Mouse (Mus musculus): ENCODE data around the gene Reck.

Gene Reck

GRCm38 (mm10) chr4:43906443-43906842 is 31.1 kb downstream of the Reck start:
- DNase-seq, result peak; percentile 12

DNA sequence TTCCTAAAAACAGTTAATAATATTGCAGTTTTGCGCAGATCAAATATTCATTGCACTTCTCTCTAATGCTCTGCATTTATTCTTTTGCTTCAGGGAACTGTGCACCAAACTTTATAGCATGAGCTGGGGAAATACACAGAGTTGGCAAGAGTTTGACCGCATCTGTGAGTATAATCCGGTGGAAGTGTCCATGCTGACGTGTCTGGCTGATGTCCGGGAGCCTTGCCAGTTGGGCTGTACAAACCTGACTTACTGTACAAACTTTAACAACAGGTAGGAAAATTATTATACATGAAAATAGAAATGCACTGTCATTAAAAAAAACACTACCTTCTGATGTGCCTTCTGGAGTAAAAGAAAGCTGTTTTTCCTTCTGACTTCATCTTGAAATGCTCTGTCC is 42.9 kb downstream of the Reck start:
- DNase-seq, result no peak

DNA sequence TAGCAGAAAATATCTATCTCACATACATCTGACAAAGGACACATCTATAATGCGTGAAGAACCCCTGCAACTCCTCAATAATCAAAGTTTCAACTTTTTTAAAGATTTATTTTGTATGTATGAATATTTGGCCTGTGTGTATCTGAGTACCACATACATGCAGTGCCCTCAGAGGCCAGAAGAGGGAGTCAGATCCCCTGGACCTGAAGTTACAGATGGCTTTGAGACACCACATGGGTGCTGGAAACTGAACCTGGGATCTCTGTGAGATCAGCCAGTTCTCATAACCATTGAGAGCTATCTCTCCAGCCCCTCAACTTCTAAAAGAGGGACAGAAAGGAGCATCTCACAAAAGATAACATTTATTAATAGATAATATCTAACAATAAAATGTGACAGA is 45.3 kb downstream of the Reck start:
- DNase-seq, result no peak

DNA sequence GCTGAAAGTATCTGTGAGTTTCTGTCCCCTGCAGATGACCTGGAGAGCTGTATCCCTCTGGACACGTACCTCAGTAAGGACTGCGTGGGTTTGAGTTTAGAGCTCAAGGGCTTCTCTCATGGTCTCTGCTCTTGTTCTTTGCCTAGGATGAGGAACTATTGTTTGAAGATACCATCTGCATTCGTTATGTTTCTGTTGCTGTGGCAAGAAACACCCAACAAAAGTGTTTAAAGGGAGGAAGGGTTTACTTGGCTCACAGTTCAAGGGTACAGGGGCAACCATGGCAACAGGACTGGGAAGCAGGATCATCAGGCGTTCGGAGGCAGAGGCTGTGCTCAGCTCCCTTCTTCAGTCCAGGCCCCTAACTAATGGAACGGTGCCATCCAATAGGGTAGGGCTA is 49.8 kb downstream of the Reck start:
- no peak for DNase-seq

DNA sequence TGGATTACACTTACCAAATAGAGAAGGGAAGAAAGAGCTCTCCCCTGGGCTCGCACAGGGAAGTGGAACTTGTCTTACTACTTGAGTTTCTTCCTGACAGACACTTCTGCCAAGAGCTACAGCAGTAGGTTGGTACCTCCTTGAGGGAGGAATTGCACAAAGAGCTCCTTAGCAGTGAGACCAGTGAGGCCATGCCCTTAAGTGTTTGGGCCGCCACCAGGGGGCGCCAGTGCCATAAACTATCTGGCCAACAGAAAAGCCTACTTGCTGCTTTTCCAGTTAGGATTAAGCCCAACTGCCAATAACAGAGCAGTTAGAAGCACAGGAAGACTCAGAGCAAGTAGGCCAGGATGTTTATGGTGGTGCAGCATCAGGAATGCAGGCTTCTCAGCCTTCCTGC is 50.4 kb downstream of the Reck start:
- peak; percentile 56 for DNase-seq

GRCm38 (mm10) chr4:43927826-43928225 is 52.5 kb downstream of the Reck start:
- DNase-seq, result no peak

- no peak for DNase-seq
Observed at GRCm38 (mm10) chr4:43931877-43932276, 56.5 kb downstream of the Reck start.

DNA sequence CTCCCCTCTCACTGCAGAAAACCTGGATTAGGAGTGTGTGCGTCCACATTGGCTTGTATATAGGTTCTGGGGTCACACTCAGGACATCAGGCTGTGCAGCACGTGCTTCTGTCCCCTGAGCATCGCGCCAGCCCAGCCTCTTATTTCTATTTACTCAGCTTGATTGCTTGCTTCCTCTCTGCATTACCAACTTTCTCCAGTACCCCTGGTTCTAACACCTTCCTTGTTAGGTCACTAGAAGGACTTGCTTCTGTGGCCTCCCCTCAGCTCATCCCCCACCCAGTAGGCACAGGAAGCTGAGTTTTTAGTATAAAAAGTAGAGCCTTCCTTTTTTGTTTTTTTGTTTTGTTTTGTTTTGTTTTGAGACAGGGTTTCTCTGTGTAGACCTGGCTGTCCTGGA is 60.9 kb downstream of the Reck start:
- no peak for DNase-seq

DNA sequence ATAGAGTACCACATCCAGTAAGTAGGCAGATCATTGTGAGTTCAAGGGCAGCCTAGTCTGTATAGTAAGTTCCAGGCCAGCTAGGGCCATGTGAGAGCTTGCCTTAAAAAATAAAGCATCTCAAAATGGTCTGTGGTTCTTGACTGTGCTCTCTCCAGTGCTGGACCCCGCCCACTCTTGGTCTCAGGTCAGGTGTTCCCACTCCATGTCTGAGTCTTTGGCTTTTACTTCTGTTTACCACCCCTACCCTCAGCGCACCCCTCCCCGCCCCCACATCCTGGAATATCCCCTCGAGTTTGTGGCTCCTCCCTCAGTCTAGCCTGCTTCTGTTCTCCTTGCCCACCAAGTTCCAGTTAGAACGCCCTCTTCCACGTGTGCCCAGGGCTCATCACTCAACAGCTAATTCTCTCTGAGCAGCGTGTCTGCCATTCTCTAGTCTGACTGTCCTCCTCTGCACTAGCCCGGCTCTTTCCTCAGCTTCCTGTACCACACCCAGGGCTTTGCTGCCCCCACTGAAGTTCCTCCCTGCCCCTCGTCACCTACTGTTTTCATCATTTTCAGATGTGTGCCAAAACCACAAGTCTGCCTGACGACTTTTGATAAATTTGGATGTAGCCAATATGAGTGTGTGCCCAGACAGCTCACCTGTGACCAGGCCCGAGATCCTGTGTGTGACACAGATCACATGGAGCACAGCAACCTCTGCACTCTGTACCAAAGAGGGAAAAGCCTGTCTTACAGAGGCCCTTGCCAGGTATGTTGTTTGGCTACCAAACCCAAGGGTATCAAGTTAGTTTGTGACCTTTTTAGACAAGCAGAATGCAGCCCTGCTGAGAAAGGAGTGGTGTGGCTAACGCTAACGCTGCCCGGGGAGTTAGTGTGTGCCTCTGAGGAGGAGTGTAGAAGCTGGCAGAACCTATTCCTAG is 61.7 kb downstream of the Reck start:
- no peak for DNase-seq

DNA sequence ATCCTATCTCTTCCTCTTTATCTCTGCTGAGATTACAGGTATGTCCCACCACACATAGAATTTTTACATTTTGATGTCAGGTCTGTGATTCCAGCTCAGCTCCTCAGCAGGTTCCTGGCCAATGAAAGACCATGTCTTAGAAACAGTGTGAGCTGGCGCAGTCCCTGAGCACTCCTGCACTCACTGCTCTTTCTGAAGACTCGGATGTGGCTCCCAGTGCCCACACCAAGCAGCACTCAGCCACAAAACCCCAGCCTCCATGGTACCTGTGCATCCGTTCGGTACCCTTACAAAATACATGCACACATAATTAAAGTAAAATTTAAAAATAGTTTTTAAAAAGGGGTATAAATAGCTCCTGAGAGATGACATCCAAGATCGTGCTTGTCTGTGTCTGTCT is 66.0 kb downstream of the Reck start:
- DNase-seq, result no peak

DNA sequence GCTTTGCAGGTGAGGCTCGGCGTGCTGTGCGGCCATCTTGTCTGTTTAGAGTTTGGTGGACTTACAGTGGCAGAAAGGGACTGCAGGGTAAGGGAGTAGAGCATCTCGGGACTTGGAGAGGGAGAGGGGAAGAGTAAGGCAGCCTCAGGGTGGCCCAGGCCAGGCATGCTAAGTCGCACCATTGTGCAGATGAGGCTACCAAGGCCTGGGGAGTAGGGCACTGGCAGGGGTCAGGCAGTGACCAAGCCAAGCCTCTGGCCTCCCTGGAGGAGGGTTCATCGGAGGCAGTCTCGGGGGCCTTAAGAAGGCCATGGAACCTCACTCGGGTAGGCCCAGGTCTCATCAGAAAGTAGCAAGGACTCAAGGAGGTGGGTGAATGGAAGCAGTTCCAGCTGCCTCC is 67.1 kb downstream of the Reck start:
- no peak for DNase-seq

DNA sequence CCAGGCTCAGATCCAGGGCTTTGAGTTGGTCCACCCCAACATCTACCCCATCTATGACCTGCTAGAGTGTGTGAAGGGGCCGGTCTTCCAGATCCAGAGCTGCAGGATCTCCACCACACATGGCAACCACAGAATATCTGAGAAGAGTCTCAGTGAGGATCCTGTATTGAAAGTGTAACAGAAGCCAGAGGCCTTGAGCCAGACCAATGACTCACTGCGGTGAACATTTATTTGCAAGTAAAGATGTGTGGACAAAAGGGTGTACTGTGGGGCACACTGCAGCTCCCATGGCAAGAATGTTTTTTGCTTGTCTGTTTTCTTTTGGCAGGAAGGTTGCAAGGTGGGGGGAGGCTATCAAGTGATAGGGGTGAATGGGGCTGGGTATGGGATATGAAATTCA is 72.2 kb downstream of the Reck start:
- no peak for DNase-seq

GRCm38 (mm10) chr4:43957292-43957845 is 82.0 kb downstream of the Reck start, which contains the start of gene Glipr2:
TSS of gene Glipr2 (plus strand) at chr4:43957401.
- no peak for DNase-seq

- no peak for DNase-seq
Observed at GRCm38 (mm10) chr4:43957846-43958461, 82.6 kb downstream of the Reck start.

DNA sequence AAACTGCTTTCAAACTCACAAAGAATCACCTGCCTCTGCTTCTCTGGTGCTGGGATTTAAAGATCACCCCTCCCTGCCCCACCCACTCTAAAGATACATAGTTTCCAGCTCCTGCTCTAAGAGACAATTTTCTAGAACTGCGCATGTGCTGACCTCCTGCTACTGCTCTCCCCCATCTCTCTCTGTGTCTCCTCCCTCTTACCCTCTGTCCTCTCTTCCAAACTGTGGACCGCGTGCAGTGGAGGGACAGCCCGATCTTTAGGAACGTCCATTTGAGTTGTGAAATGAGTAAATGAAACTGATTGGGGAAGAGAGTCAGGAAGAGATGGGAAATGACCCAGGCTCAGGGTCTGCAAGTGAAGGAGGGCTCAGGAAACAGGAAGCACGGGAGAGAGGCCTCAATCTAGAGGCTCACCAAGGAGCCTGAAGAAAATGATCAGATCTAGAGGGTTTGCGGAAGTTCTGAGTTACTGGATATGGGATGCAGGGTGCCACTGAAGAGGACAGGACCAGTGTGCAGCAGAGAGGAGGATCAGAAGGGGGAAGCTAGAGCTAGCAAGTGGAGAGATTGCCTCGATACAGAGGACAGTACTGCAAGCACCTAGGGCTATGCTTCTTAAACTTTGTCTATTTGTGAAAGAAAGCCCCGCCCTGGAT is 84.3 kb downstream of the Reck start:
- no peak for DNase-seq

DNA sequence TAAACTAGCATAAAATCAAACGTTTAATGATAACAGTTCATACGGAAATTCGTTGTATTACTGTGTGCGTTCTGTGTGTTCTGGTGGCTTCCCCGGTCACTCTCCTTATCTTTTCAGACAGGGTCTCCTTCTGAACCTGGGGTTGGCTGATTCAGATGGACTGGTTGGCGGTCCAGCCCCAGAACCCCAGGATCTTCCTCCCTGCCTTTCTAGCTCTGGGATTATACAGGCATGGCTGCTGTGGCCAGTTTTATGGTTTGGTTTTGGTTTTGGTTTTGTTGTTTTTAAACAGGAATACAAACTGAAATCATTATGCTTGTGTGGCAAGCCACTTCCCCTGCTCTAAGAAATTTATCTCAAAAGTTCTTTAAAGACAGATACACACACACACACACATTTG is 84.9 kb downstream of the Reck start:
- no peak for DNase-seq

- DNase-seq, result no peak
Observed at GRCm38 (mm10) chr4:43964326-43964833, 89.0 kb downstream of the Reck start.

- no peak for DNase-seq
Observed at GRCm38 (mm10) chr4:43964951-43965684, 89.8 kb downstream of the Reck start.

DNA sequence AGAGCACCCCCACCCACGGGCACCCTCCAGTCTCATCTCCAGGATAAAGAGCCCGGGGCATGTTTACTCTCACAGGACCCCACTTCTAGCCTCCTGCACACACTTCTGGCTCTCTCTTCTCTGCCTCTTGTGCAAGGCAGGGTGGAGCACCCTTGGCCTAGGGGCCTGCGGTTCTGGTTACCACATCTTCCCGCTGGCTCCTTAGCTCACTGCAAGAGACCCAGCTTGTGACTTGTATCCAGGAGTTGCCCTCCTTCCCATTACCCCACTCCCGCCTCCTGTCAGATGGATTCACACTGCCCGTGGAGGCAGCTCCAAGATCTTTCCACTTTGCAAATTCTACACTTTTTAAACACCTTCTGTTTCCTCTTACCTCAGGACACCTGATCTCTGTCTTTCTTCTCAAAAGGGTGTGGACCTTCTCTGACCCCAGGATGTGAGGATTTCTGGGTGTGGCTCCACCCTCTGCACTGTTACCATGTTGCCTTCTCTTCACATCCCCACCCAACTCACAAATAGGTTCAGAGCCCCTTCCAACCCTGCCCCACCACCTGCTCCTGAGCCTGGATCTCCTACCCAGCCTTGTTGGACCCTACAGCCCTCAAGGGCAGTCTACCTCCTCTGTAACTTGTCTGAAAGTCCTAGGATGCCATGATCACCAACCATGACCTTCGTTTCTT is 90.7 kb downstream of the Reck start:
- DNase-seq, result no peak

DNA sequence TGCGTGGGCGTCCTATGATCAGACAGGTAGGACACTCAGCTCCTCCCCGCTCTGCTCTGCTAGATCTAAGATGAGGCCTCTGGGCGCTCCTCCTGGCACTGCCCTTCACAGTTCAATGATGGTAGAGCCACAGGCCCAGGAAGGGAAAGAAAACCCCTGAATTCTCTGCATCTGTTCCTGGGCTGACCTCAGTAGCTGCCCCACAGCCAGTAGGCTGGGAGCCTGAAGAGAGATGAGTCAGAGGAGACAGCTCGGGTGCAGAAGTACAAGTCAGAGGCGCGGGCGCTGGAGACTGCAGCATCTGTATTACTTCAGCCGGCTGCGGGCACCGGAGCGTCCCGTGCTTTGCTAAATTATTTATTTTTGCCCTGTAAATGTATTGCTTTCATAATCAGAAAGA is 93.3 kb downstream of the Reck start:
- DNase-seq, result peak; percentile 26

DNA sequence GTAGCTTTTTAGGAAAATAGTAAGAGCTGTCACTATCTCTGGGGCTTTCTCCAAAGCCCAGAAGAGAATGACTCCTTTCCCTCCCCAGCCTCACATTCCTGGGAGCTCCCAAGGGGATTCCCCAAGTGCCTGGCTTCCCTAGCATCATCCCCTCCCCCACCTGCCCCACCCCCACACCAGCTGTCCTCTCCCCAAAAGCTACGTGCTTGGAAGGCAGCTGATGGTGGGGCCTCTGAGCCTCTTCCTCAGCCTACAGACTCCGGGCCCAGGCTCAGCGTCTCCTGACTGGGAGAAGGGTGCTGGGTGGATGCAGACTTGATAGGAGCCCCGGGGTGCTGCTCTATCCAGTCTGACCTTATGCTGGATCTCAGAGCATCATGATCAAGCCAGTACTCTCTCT is 94.0 kb downstream of the Reck start:
- DNase-seq, result no peak

All from cerebellum, adult 11 months (tissue).